Mouse (Mus musculus) bone marrow, adult 2 months (tissue): Measurements from ENCODE around the gene Rfc2.

Source experiments
- CTCF ChIP-seq: fragments of 200-500 bp; IDR thresholded peaks from 2 replicates; pipeline ENCODE4 v1.5.1; 2011; ENCODE audit warnings: low read length, control low read depth; ENCODE audit not compliant: control insufficient read depth, insufficient read depth
- POLR2A ChIP-seq: fragments of 200-500 bp; IDR thresholded peaks from 2 replicates; pipeline ENCODE4 v1.6.1; 2011; ENCODE audit warnings: low read depth, mild to moderate bottlenecking, control low read depth, low read length, borderline replicate concordance; ENCODE audit not compliant: control insufficient read depth

DNA sequence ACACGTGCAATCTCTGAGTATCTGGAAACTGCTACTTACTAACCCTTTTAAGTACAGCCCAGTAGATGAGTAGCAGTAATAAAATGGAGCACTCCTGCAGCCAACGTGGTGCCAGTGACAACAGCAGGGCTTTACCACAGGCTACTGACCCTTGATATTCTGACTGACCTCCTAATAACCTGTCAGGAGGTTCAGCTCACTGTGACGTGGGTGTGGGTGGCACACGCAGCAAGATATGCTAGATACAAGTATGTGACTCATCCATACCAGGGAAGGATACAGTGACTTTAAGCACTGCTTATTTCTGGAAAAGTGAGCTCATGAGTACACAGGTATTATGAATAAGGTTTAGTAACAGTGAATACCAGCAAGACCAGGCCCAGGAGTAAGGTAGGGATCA is 48.3 kb downstream of the Rfc2 start:
- no peak for TF ChIP-seq POLR2A
- no peak for TF ChIP-seq CTCF
